Comparison of ENCODE assay signal across 18 mouse cellular contexts in the genomic region with DNA sequence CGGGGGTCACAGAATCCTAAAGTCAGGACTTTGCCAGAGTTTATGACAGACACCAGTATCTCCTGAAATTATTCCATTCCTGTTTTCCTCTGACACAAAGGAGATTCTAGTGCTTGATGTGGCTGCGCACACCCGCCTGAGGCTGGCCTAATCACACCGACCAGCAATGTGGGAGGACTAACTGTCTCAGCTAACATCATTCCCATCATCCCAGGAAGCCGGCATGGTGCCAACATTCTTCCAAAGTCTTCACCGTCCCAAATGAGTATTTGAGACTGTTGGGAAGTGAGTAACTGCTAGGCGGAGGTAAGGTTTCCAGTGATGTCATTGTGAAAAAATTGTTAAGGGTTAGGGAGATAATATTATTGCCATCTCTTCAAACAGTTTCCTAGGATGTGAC.
DNase-seq lines count a peak whose midpoint lies in the region; ATAC-seq and TF ChIP-seq lines count a peak whose summit lies in the region.
"Had no signal": no experiment of that assay in that cellular context is flagged by ENCODE, and none has a peak within 500 bp of the region (broad histone marks: within the 10 kb centered on the region; RNA-seq: fewer than 3 reads in every experiment).

No protein-coding gene starts in this region.

- no peaks in the 10 kb centered on the region for H3K36me3 ChIP-seq in embryonic facial prominence, embryonic 14.5 days (ENCODE audit: control insufficient read depth, insufficient read depth, low read length)
- H3K36me3 ChIP-seq in embryonic facial prominence, embryonic 10.5 days (replicated peaks), result no peaks in the 10 kb centered on the region
- H3K36me3 ChIP-seq in heart, embryonic 12.5 days, result no peaks in the 10 kb centered on the region
- H3K36me3 ChIP-seq in intestine, embryonic 15.5 days, result no peaks in the 10 kb centered on the region
- H3K36me3 ChIP-seq: embryonic facial prominence, embryonic 12.5 days; G1E; hindbrain, embryonic 15.5 days; kidney, embryonic 15.5 days; midbrain, embryonic 15.5 days; neural tube, embryonic 15.5 days had no signal

- no peaks in the 10 kb centered on the region for H3K9me3 ChIP-seq in embryonic facial prominence, embryonic 14.5 days (ENCODE audit: control insufficient read depth, low read length)
- H3K9me3 ChIP-seq in embryonic facial prominence, embryonic 10.5 days, result no peaks in the 10 kb centered on the region
- no peaks in the 10 kb centered on the region for H3K9me3 ChIP-seq in heart, embryonic 12.5 days (replicated peaks)
- no peaks in the 10 kb centered on the region for H3K9me3 ChIP-seq in intestine, embryonic 15.5 days
- H3K9me3 ChIP-seq: embryonic facial prominence, embryonic 12.5 days; hindbrain, embryonic 15.5 days; kidney, embryonic 15.5 days; midbrain, embryonic 15.5 days; neural tube, embryonic 15.5 days had no signal

- H3K4me3 ChIP-seq in embryonic facial prominence, embryonic 14.5 days (ENCODE audit: low read depth, low read length), result no peak overlapping the region
- no peak overlapping the region for H3K4me3 ChIP-seq in embryonic facial prominence, embryonic 10.5 days
- no peak overlapping the region for H3K4me3 ChIP-seq in heart, embryonic 12.5 days
- H3K4me3 ChIP-seq in embryonic fibroblast, embryonic 13.5 days (ENCODE audit: insufficient read depth, low read length), result no peak overlapping the region
- no peak overlapping the region for H3K4me3 ChIP-seq in intestine, embryonic 15.5 days (replicated peaks)
- H3K4me3 ChIP-seq: embryonic facial prominence, embryonic 12.5 days; hindbrain, embryonic 15.5 days; kidney, embryonic 15.5 days; midbrain, embryonic 15.5 days; neural tube, embryonic 15.5 days had no signal

- peak; percentile 18 for DNase-seq in embryonic facial prominence, embryonic 14.5 days (ENCODE audit: low spot score)
- DNase-seq in embryonic facial prominence, embryonic 10.5 days (ENCODE audit: low spot score), result no peak
- DNase-seq in heart, adult 8-10 months (ENCODE audit: low spot score), result peak; percentile 21
- DNase-seq in heart, postnatal 4 days, result peak; percentile 35
- no peak for DNase-seq in adrenal gland, postnatal 36 days
- DNase-seq: cerebellum, adult 2 months; liver, postnatal 0 days; lung, postnatal 10 days had no signal

- H3K27me3 ChIP-seq in embryonic facial prominence, embryonic 14.5 days (replicated peaks; ENCODE audit: control insufficient read depth, insufficient read depth, low read length), result no peaks in the 10 kb centered on the region
- H3K27me3 ChIP-seq in embryonic facial prominence, embryonic 10.5 days (replicated peaks; ENCODE audit: low read depth, poor library complexity, severe bottlenecking), result no peaks in the 10 kb centered on the region
- H3K27me3 ChIP-seq in heart, embryonic 12.5 days (replicated peaks), result no peaks in the 10 kb centered on the region
- H3K27me3 ChIP-seq in intestine, embryonic 15.5 days (replicated peaks), result no peaks in the 10 kb centered on the region
- H3K27me3 ChIP-seq: embryonic facial prominence, embryonic 12.5 days; hindbrain, embryonic 15.5 days; kidney, embryonic 15.5 days; midbrain, embryonic 15.5 days; neural tube, embryonic 15.5 days had no signal

- 79% methylated on average over 7 of the region's 7 CpGs for WGBS in embryonic facial prominence, embryonic 14.5 days
- WGBS in embryonic facial prominence, embryonic 10.5 days, result 84% methylated on average over 7 of the region's 7 CpGs
- 58% methylated on average over 7 of the region's 7 CpGs for WGBS in heart, embryonic 12.5 days
- 75% methylated on average over 7 of the region's 7 CpGs for WGBS in intestine, embryonic 15.5 days

- no peak overlapping the region for H3K27ac ChIP-seq in embryonic facial prominence, embryonic 14.5 days (replicated peaks; ENCODE audit: low read depth, low read length)
- H3K27ac ChIP-seq in embryonic facial prominence, embryonic 10.5 days (replicated peaks), result no peak overlapping the region
- no peak overlapping the region for H3K27ac ChIP-seq in heart, embryonic 12.5 days (ENCODE audit: poor library complexity, severe bottlenecking)
- peak overlapping the region; percentile 35; the same call in 1 of the 2 replicates for H3K27ac ChIP-seq in embryonic fibroblast, embryonic 13.5 days (ENCODE audit: insufficient read depth, low read length)
- no peak overlapping the region for H3K27ac ChIP-seq in intestine, embryonic 15.5 days
- H3K27ac ChIP-seq: embryonic facial prominence, embryonic 12.5 days; hindbrain, embryonic 15.5 days; kidney, embryonic 15.5 days; midbrain, embryonic 15.5 days; neural tube, embryonic 15.5 days had no signal

- TF ChIP-seq CTCF in embryonic fibroblast, embryonic 13.5 days (IDR thresholded peaks at IDR 0.05; ENCODE audit: borderline replicate concordance, insufficient read depth, low read length), result no peak

- 0 out of 2 replicates have a peak, but pooled peaks cover 4% of the 10 kb centered on the region for H3K4me1 ChIP-seq in embryonic facial prominence, embryonic 14.5 days (ENCODE audit: control insufficient read depth, insufficient read depth, low read length)
- H3K4me1 ChIP-seq in embryonic facial prominence, embryonic 10.5 days, result no peaks in the 10 kb centered on the region
- peaks cover 3% of the 10 kb centered on the region; the same call in 1 of the 2 replicates for H3K4me1 ChIP-seq in heart, embryonic 12.5 days (replicated peaks)
- peaks cover 7% of the 10 kb centered on the region; the same call in 1 of the 2 replicates for H3K4me1 ChIP-seq in embryonic fibroblast, embryonic 13.5 days (ENCODE audit: control insufficient read depth, insufficient read depth, low read length)
- no peaks in the 10 kb centered on the region for H3K4me1 ChIP-seq in intestine, embryonic 15.5 days (replicated peaks)
- H3K4me1 ChIP-seq: embryonic facial prominence, embryonic 12.5 days; midbrain, embryonic 15.5 days; neural tube, embryonic 15.5 days had no signal

- ATAC-seq in embryonic facial prominence, embryonic 14.5 days (ENCODE audit: low read depth), result no peak
- ATAC-seq in heart, embryonic 12.5 days (ENCODE audit: insufficient number of reproducible peaks, low FRiP score), result no peak
- no peak for ATAC-seq in intestine, embryonic 15.5 days
- ATAC-seq: intestine, embryonic 16.5 days; liver, postnatal 0 days; midbrain, embryonic 15.5 days had no signal

- TF ChIP-seq POLR2A in embryonic fibroblast, embryonic 13.5 days (IDR thresholded peaks at IDR 0.05; ENCODE audit: low read depth, low read length), result no peak

- no peak overlapping the region for H3K4me2 ChIP-seq in embryonic facial prominence, embryonic 14.5 days (ENCODE audit: low read depth, low read length)
- no peak overlapping the region for H3K4me2 ChIP-seq in heart, embryonic 12.5 days
- no peak overlapping the region for H3K4me2 ChIP-seq in intestine, embryonic 15.5 days (replicated peaks)
- H3K4me2 ChIP-seq: embryonic facial prominence, embryonic 12.5 days; hindbrain, embryonic 15.5 days; kidney, embryonic 15.5 days; midbrain, embryonic 15.5 days; neural tube, embryonic 15.5 days had no signal

- H3K9ac ChIP-seq in embryonic facial prominence, embryonic 14.5 days (ENCODE audit: low read depth, low read length), result no peak overlapping the region
- no peak overlapping the region for H3K9ac ChIP-seq in heart, embryonic 12.5 days
- no peak overlapping the region for H3K9ac ChIP-seq in intestine, embryonic 15.5 days
- H3K9ac ChIP-seq: embryonic facial prominence, embryonic 12.5 days; hindbrain, embryonic 15.5 days; kidney, embryonic 15.5 days; liver, postnatal 0 days; midbrain, embryonic 15.5 days; neural tube, embryonic 15.5 days had no signal

Comparison
In these comparisons a context has a peak if more than half of its experiments do, and no peak if none do; other contexts are left out.
1. DNase-seq: peak in embryonic facial prominence, embryonic 14.5 days (single experiment), heart, adult 8-10 months (single experiment) and heart, postnatal 4 days (single experiment); none in embryonic facial prominence, embryonic 10.5 days (single experiment) and adrenal gland, postnatal 36 days (0 of 2).